Mouse (Mus musculus) adrenal gland, postnatal 4 days (tissue): ENCODE measurements around the gene Hpse2. TPM values are rescaled to one million over a fixed set of nuclear protein-coding genes. Genes with fewer than 3 reads are reported as not detected.
"Not testable (repeated sequence)": the region's sequence is repeated elsewhere in the genome, so short reads cannot be mapped to it uniquely, and the experiment has no call there.

Source experiments
- DNase-seq, 2 experiments: peaks; one replicate each; pipeline ENCODE4 v3.0.0; 2021 to 2022; ENCODE audit warnings: low spot score in 2 of 2, mixed read lengths in 2 of 2
- total RNA-seq, 2 experiments: library from RNA; stranded (reverse); gene quantifications; 2 replicates each; pipeline ENCODE4 v1.2.3; 2021

Hpse2 gene
- total RNA-seq, 2 experiments from 2014 or later = 0.11 TPM; not detected in 1

DNA sequence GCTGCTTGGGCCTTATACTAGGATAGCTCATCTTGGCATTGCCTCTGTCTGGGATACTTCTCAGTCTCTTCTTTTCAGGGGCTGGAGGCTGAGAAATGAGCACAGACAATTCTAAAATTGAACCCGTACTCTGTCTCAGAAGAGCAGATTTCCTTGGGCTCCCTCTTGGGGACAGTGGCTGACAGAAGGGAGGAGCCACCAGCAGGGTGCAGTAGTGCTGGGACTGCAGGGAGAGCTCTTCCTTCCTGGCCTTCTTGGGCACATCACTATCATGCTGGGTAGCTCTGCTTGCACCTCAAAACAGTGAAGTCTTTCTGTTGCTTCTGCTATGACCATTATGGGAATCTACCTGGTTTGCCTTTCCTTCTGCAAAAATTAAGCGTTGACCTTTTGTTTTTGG, 603.0 kb downstream of the Hpse2 start:
- DNase-seq = no peak

DNA sequence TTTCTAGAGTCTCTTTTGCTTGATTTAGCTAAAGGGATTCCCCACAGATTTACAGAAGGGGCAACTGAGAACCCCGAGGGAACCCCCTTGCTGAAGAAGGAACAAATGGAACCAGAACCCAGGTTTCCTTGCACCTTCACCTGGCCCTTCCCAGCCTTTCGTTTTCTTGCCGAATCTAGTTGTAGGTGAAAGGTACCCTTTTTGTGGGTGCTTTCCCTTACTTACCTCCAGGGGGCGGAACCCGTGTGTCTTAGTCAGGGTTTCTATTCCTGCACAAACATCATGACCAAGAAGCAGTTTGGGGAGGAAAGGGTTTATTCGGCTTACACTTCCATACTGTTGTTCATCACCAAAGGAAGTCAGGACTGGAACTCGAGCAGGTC, 608.0 kb downstream of the Hpse2 start:
- DNase-seq = not testable (repeated sequence)

DNA sequence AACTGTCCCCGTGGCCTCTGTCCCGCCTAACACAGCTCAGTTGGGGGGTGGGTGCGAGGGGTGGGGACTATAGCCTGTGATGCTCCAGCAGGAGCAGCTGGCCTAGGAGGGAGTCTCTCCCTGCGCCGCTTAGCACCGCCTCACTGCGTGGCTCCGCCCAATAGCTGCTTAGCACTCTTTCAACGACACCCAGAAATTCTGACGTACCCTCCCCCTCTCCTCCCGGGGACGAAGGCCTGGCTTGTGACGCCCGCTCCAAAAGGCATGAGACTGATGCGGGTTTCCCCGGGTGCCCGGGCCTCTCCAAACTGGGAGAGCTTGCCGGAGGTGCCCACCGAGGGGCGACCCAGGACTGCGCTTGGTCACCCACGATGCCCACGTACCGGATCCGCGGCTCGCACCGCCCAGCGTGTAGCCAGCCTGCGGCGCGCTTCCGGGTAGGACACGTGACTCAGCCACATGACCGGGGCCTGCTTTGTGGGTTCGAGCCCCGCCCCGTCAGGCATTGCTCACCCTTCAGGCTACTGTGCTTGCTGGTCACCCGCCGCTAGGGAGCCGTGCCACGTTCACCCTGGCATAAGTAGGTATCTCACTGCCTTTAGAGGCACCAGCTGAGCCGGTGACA, 608.5 kb downstream of the Hpse2 start, which contains the start of gene Hps1:
TSS of gene Hps1 (minus strand) at position 448 of the 625 bp plus-strand sequence.
- DNase-seq = peak; percentile 75

DNA sequence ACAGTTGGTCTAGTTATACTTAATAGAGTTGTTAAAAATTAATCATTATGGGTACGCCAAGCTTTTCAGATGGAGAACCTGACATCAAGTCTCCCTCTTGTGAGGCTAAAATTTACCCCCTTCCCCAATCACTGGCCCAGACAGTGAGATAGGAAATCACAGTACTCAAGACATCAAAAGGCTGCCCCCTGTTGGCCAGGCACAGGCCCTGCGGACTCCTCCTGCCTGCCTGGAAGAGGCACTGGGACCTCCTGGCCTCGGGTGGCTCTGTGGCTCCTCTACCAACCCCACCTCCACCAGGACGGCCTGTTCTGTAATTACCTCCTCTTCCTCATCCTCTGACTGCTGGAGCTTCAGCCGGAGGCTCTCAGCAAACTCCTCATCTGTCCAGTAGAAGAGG, 610.4 kb downstream of the Hpse2 start:
- DNase-seq = no peak

DNA sequence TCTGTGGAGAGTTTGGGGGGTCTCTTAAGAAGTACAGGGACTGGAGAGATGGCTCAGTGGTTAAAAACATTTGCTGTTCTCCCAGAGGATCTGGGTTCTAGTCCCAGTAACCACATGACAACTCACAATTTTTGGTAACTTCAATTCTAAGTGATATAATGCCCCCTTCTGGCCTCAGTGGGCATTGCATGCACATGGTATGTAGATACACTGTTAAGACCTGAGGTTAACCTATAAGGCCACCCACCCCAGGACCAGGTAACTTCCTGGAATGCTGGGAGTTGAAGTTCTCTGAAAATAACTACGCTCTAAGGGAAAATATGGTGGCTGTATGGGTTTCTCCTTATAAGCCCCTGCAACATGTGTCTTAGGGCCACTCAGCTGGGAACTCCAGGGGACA, 611.3 kb downstream of the Hpse2 start:
- no peak for DNase-seq

DNA sequence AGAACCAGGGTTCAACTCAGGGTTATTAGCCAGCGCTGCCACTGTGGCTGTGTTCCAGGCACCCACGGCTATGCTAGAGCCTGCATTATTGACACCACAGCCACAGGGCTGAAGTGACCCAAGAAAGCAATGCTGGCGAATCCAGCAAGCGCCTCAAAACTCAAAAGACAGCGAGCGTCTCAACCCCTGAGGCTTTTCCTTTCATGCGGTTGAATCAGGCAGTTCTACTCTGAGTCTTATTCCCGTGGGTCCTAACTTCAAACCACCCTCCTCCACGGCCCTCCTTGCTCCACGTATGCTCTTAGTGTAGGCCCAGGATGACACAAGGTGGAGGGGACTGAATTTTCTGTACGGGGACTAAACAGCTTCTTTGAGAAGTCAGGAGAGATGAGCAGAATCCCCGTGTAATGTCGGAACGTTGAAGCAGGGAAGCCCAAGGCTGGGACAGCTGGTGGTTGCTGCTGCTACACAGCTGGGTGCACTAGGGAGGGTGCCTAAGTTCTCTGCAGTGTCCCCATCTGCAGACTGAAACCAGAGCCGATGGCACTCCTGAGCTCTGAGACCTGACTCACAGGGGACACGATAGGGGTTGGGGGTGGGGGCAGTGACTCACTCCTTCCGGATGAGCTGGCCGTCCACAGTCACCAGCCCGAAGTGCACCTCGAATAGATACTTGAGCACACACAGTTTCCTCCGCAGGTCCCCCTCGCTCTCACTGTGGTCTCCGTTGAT, 617.8 kb downstream of the Hpse2 start:
- DNase-seq = no peak

DNA sequence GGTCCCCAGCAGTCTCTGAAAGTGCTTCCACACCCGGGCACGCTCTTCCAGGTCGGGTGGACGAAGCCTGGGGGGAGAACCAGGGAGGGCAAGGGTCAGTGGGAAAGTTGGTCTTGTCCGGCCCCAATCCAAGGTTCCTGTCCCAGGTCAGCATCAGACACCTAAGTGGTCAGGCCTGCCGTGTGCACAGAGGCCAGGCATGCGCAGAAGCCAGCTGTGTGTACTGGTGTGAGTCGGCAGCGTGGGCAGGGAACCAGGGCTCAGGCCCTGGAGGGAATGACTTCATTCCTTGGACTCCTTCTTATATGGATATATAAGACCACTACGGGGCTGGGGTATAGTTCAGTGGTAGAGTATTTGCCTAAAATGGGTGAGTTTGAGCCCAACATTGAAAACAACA, 618.5 kb downstream of the Hpse2 start:
- no peak for DNase-seq

DNA sequence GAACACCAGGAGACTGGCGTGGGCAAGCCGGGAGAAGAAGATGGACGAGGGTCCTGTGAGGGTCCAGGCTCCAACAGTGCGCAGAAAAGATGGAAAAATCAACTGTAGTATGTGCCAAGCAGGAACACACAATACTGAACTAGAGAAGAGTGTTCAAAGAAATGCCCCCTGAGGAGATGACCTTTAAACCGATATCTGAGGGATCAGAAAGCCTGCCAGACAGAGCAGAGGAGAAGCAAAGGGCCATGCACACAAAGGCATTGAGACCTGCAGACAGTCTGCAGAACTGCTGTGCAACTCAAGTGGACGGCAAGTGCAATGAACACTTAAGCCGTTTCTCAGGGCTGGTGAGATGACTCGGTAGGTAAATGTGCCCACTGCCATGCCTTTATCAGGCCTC, 620.8 kb downstream of the Hpse2 start:
- DNase-seq = no peak

DNA sequence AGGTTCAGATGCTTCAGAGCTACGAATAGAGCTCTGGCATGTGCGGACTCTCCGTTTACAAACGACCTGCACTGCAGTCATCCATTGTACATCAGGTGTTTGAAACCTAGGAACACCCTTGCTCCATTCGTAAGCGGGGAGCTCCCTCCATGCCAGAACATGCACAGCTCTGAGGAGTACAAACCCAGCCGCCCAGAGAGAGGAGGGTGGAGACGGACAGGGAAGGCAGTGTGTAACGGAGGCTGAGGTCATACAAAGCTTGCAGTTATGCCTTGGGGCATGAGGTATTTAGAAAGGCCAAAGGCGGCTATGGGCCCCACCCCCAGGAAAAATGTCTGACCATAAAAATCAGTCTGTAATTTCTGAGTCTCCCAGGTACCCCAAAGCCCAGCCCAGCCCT, 623.8 kb downstream of the Hpse2 start:
- no peak for DNase-seq

DNA sequence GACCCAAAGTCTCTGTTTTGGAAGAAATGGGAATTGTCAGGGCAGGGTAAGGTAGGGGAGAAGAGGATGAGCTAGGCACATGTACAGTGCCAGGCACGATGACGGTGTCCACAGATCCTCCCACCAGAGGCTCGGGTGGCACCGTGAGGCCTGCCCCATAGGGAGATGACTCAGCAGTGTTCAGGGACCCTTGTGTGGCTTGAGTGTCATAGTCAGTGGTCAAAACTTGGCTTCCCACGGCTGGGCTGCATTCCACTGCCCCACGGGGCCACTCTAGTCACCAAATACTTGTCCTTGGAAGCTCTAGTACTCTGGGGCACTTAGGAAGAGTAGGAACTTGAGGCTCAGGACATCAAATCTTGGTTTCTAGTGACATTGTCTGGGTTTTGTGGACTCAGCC, 631.5 kb downstream of the Hpse2 start:
- DNase-seq = no peak

DNA sequence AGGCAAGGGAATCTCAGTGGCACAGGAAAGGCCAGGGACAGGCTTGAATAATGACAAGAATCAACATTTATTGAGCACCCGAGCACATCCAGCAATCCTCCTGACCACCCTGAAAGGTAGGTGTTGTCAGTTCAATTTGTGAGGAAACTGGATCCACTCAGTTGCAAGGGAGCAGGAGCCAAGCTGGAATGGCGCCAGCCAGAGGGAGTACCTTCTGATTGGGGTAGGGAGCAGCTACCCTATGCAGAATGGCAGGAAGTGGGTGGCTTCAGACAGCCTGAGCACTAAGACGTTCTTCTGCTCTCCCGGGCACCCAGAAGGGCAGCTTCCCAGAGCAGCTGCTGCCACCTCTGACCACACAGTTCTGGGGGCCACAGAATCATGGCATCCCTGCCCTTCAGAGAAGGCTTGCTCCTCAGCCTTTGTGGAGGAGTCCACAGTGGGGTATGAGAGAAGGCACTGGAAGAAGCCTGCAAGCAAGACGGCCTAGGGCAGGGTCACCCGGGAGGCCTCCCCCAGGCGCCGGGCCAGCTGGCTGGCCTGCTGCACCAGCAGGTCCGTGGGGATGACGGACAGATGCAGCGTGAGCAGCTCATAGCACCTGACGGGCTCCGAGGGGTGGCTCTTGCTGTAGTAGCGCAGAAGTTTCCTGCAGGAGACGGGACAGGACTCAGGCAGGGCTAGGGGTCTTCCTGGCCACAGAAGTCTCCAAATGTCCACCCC, 632.8 kb downstream of the Hpse2 start:
- no peak for DNase-seq

DNA sequence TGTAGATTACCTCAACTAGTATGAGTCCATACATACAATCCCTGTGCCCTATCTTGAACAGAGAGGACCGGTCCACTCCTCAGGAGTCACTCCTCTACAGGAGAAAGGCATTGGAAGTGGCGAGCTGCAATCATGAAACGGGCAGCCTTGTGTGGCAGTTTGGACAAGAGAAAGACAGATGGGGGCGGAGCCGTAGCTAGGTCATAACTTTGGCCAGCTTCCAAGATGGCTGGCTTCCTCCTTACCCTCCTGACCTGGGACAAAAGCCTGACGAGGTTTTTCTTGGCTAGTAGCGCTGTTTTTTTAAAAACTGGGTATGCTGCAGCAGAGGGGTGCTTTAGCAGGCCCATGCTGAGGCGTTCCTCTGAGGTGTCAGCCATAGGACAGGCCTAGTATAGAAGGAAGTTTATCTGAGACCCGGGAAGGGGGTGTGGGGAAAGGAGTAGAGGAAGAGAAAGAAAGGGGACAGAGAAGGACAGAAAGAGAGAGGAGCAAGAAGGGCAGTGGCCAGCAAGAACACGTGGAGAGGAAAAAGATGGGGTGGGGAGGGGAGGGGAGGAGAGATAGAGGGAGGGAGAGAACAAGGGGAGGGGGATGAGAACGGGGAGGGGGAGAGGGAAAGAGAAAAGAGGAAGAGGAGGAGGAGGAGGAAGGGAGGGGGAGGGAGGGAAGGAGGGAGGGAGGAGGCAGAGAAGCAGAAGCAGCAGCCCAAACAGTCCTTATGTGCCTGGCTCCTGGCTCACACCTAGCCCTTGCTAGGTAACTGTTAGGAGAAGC, 634.8 kb downstream of the Hpse2 start:
- peak in 1 of 2 experiments; percentile 53 for DNase-seq

DNA sequence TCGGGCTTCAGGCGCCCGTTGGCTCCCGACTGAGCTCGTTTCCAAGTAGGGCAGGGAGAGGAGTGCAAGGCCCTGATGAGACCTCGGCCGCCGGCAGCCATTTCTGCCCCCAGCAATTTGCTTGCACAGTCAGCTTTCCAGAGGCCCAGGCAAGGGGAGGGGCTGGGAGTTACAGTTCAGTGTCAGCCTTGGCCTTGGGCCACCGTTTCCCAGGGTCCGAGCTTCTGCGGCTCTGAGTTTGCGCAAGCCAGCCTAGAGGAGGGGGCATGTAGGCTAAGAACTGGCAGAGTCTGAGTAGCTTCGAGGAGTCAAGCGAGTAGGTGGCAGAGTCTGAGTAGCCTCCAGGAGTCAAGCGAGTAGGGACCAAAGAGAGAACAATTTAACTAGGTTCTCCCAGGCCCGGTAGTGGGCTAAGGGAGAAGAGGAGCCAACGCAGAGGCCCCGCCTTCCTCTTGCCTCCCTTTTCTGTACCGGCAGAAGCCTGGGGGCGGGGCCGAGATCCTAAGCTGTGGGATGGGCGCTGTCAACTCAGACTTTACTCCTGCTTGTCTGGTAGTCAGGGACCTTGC, 635.7 kb downstream of the Hpse2 start, which contains the start of gene Pyroxd2:
TSS of gene Pyroxd2 (minus strand) at position 413 of the 569 bp plus-strand sequence.
- DNase-seq = peak; percentile 52 to 72

DNA sequence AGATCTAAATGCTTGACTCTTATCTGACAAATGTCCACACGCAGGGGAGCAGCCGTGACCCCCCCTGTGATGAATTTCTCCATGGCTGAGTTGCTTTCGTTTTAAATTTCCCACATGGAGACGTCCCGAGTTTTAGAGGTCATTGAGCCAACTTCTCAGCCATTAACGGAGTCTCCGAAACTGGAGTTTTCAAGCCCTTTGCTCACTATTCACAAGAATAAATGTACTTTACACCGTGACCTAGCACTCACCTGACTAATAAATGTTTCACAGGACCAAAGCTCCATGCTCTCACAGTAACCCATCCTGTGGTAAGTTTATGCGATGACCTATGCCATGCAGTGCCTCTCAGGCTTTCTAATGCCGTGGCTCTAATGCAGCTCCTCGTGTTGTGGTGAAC, 638.0 kb downstream of the Hpse2 start:
- no peak for DNase-seq

DNA sequence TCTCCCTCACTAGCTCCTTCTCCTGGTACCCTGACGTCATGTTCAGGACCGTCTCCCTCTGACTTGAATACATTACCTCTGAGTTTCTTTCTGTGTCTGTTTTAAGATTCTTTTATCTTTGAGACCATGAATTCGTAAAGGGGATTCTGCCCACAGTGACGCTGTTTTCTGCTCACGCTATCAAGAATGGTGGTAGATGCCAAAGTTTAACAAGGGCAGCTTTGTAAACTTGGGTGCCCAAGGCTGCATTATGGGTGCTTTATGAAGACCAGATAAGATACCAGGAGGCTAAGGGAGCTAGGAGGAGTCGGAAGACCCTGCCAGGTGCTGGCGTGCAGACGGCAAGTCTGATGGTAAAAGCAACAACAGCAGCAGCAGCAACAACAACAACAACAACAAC, 641.5 kb downstream of the Hpse2 start:
- DNase-seq = no peak

DNA sequence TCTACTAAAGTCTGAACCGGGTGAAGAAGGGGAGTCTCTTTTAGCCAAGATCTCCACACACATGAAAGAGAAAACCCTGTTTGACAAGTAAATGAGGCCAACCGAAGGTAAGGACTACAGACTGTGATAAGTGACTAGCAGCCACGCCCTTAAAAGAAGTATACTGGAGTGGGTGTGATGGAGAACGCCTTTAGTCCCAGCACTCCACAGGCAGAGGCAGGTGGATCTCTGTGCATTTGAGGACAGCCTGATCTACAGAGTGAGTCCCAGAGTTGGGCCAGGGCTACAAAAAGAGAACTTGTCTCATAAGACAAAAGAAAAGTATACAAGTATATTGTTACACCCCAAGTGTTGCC, 642.3 kb downstream of the Hpse2 start:
- DNase-seq = no peak

DNA sequence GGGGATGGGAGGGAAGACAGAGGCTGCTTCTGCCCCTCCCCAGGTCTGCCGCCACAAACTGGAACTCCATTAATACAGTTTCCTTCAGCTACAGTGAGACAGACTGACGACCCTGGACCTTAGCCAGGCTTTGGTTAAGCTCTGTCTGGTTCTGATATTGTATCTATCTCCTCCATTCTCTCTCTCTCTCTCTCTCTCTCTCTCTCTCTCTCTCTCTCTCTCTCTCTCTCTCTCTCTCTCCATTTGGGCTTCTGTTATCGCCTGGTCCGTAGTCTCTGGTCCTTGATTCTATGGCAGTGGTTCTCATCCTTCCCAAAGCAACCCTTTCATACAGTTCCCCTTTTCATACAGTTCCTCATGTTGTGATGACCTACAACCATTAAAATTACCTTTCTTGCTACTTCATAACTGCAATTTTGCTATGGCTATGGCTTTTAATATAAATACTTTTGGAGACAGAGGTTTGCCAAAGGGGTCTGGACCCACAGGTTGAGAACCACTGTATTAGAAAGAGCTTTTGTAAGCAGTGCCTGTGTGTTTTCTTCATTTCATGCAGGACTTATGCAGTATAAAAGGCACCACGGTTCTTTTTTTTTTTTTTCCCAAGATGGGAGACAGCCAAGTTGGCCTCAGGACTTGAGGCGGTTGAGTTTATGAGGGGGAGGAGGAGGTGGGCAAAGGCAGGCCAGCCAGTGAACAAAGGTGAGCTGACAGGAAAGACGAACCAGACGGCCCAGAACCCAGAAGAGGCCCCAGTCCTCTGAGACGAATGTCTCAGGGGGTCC, 642.9 kb downstream of the Hpse2 start:
- no peak for DNase-seq

DNA sequence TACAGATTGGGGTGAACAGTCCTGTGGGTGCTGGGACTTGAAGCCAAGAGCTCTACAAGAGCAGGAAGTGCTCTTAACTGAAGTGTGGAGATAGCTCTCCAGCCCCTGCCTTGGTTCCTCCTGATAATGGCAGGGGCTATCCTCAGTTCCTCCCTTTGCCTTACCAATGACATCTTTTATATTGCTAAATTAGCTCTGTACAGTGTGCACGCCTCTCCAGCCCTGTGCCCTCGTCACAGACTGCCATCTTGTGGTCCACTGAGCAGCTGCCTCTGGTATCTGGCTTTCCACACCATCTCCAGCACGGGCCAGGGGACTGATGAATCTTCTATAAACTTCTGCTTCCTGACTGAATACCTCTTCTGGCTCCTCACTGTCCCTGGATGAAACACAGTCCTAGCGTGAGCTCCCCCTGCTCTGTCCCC, 644.0 kb downstream of the Hpse2 start:
- no peak for DNase-seq

DNA sequence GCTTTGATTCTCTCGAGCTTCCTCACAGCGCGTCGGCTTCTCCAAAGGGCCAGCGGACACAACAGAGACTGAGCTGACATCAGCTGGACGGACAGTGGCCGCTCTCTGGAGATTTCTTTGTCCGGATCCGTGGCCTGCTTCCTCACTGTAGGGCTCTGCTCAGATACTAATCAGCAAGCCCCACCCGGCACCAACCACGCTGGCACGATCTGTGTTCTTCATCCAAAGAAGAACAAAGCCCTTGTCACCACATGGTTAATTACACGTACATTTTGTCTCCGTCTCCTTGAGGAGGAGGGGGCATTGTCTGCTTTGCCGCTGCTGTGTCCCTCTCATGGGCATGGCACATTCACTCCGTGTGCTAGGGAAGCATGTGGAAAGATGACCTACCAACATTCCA, 644.9 kb downstream of the Hpse2 start:
- DNase-seq = no peak

DNA sequence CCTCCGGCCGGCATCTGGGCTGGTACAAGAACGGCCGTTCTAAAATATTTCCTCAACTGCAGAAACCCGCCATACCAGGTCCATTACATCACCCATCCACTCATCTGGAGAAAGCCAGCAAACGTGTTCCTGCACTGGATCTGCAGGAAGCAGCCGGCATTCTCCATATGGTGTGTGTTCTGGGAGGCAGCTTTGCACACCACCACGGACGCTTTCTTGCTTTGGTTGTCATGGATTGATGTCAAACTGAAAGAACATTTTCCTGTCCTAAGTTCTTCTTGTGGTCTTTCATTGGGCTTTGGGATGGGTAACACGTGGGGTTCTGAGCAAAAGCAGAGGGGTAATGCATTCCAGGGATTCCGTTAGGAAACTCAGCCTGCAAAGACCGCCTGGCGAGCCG, 646.3 kb downstream of the Hpse2 start:
- no peak for DNase-seq
